Mouse (Mus musculus) 416B (cell line): ENCODE results near the gene Slc25a17.

Source experiments
- DNase-seq: peaks from one replicate; pipeline ENCODE4 v3.0.0; 2011; ENCODE audit warnings: low read depth

Slc25a17 gene

GRCm38 (mm10) chr15:81360345-81361021 lies at the start of gene Slc25a17:
Slc25a17 (minus strand) TSS chr15:81360812.
- DNase-seq: peak; percentile 97

GRCm38 (mm10) chr15:81408199-81408598 lies 47.6 kb upstream of the Slc25a17 start, which contains the start of gene Dnajb7:
Dnajb7 (minus strand) TSS chr15:81408299.
- no peak for DNase-seq

GRCm38 (mm10) chr15:81405008-81405407 lies 44.4 kb upstream of the Slc25a17 start:
- DNase-seq: no peak

GRCm38 (mm10) chr15:81399638-81400315 lies 39.2 kb upstream of the Slc25a17 start, which contains the start of the genes St13 and Xpnpep3:
St13 (minus strand) TSS chr15:81400077.
Xpnpep3 (plus strand) TSS chr15:81400138.
- DNase-seq: peak; percentile 98

GRCm38 (mm10) chr15:81399297-81399637 lies 38.7 kb upstream of the Slc25a17 start:
- DNase-seq: no peak

- no peak for DNase-seq
These were observed 37.6 kb upstream of the Slc25a17 start for GRCm38 (mm10) chr15:81398189-81398588.

GRCm38 (mm10) chr15:81394211-81394915 lies 33.8 kb upstream of the Slc25a17 start:
- peak; percentile 17 for DNase-seq

GRCm38 (mm10) chr15:81392997-81393396 lies 32.4 kb upstream of the Slc25a17 start:
- peak; percentile 62 for DNase-seq

- DNase-seq: peak; percentile 34
These were observed 25.7 kb upstream of the Slc25a17 start for GRCm38 (mm10) chr15:81386327-81386726.

GRCm38 (mm10) chr15:81378845-81379244 lies 18.2 kb upstream of the Slc25a17 start:
- DNase-seq: no peak

- DNase-seq: no peak
These were observed 14.0 kb upstream of the Slc25a17 start for GRCm38 (mm10) chr15:81374621-81375020.

GRCm38 (mm10) chr15:81370356-81370755 lies 9.7 kb upstream of the Slc25a17 start:
- DNase-seq: no peak

GRCm38 (mm10) chr15:81368601-81369000 lies 8.0 kb upstream of the Slc25a17 start:
- no peak for DNase-seq

GRCm38 (mm10) chr15:81366241-81366640 lies 5.6 kb upstream of the Slc25a17 start:
- no peak for DNase-seq

GRCm38 (mm10) chr15:81365246-81365645 lies 4.6 kb upstream of the Slc25a17 start:
- peak; percentile 71 for DNase-seq

- DNase-seq: no peak
These were observed 3.7 kb upstream of the Slc25a17 start for GRCm38 (mm10) chr15:81364271-81364670.

- no peak for DNase-seq
These were observed 1.9 kb upstream of the Slc25a17 start for GRCm38 (mm10) chr15:81362501-81362900.

- DNase-seq: no peak
These were observed 904 bp upstream of the Slc25a17 start for GRCm38 (mm10) chr15:81361417-81362015.

- DNase-seq: no peak
These were observed 401 bp upstream of the Slc25a17 start for GRCm38 (mm10) chr15:81361022-81361404.

GRCm38 (mm10) chr15:81359421-81359820 lies 1.2 kb downstream of the Slc25a17 start:
- DNase-seq: peak; percentile 54

GRCm38 (mm10) chr15:81358943-81359342 lies 1.7 kb downstream of the Slc25a17 start:
- no peak for DNase-seq

- no peak for DNase-seq
These were observed 3.7 kb downstream of the Slc25a17 start for GRCm38 (mm10) chr15:81356946-81357345.
